Mouse (Mus musculus): Measurements from ENCODE around the gene Icam1. TPM values are rescaled to one million over a fixed set of nuclear protein-coding genes. Genes with fewer than 3 reads are reported as not detected.

The Icam1 gene
- polyA plus RNA-seq (2012; rRNA removed; ENCODE audit: low replicate concordance), result 23.9 and 35.6 TPM in 2 replicates

DNA sequence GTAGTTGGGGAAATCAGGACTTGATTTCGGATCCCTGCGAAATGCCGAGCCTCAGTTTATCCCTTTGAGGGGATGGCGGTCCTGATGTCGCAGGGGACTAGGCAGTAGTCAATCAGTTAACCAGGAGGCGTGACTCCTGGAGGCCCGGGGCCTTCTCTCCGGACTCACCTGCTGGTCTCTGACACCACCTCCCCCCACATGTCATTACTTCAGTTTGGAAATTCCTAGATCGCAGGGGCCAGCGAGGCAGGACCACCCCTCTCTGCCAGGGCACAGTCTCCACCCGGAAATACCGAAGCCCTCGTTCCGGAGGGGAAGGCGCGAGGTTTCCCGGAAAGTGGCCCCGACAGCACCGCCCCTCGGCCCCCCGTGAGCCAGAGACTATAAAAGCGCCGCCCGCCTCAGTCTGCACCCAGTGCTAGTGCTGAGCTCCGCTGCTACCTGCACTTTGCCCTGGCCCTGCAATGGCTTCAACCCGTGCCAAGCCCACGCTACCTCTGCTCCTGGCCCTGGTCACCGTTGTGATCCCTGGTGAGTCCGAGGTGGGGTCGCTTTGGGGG lies at the start of gene Icam1:
TSS of gene Icam1 (plus strand) at position 415 of the 560 bp plus-strand sequence.

DNA sequence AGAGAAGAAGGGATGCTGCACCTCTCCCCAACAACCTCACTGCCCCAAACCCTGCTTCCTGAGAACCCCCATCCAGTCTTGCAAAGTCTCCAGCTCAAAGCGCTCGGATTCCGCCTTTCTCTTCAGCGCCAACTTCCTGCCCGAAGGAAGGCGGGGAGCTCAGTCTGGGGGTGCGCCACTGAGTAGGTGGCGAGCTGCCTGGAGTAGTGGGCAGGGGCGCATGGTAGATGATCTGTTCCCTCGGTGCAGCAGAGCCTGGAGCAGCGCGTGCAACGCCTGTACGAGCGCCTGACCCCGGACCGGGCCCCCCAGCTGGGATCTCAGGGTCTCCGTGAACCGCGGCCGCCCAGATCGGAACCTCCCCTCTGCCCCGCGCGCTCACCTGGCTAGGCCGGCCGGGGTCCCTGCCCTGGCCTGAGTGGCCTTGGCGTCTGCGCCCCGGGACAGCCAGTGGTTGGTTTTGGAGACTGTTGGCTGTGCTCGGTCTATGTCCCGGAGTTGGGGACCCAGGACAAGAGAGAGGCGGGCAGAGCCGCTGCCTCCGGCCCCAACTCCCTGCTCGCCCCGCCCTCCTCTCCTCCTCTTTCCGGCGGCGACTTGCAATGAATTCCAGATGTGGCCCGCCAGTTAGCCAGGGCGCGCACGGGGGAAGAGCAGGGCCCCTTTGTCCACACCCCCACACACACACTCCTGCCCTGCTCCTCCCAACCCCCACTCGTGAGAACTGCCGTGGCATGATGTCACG lies 39.4 kb upstream of the Icam1 start, which contains the start of gene S1pr2:
TSS of gene S1pr2 (minus strand) at position 566 of the 745 bp plus-strand sequence.

DNA sequence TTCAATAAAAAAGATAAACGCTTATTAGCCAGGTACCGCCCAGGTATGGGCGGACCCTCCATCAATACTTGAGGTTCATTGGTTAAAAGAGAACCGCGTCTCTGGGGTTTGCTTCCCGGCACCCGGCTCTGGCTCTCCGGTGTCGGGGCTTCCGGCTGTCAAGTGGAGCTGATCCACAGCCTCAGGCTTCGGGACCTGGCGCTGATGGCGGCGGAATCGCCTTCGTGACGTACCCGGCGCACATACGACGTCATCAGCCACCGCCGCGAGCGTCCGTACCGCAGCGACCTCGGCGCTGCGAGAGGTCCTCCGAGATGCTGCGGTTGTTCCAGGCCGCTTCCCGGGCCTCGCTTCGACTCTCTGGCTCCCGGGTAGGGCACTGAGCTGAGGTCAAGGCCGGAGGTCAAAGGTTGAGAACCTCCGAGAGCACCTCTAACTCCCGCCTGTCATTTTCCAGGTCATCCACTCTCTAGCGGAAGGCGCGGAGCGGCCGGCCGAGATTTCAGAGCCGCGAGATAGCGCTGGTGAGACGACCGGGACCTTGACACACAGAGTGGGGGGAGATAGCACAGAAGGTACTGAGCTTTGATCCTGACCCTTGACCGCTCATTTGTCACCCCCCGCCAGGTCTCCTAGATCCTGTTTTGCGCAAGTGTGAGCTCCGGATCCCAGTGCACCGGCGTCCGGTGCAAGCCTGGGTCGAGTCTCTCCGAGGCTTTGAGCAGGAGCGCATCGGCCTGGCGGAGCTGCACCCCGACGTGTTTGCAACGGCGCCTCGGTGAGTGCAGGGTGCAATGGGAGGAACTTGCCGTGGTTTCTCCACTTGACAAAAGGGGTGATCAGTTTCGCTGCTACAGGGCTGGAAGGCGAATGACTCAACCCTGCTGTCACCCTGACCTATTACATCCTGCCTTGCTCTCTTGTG lies 12.9 kb upstream of the Icam1 start, which contains the start of gene Mrpl4:
TSS of gene Mrpl4 (plus strand) at position 112 of the 925 bp plus-strand sequence.

DNA sequence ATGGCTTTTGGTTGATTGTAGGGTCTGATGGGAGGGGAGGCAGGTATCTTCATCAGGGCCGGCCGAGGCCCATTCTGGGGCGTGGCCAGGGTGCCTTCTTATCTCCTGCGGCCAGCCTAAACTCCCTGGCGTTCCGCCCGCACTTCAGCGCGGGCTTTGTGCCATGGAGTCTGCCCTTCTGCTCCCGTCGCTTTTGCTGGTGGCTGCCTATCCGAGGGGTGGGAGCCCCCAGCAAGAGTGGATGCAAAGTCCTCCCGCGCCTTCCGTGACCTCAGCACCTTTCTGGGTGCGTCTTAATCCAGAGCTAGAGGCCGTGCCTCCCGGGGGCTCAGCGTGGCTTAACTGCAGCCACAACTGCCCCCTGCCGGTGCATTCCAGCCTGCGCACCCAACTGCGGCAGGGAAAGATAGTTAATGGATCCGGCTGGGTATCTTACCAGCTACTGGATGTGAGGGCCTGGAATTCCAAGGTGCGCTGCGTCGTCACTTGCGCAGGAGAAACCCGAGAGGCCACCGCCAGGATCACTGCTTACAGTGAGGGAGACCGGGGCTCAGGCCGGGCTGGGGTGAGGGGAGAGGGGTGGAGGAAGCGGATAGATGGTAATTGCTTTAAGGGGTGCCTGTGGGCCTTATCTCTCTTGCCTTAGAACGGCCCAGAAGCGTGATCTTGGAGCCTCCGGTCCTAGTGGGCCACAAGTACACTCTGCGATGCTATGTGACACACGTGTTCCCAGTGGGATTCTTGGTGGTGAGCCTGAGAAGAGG lies 13.7 kb downstream of the Icam1 start, which contains the start of gene Icam4:
TSS of gene Icam4 (plus strand) at position 83 of the 764 bp plus-strand sequence.

DNA sequence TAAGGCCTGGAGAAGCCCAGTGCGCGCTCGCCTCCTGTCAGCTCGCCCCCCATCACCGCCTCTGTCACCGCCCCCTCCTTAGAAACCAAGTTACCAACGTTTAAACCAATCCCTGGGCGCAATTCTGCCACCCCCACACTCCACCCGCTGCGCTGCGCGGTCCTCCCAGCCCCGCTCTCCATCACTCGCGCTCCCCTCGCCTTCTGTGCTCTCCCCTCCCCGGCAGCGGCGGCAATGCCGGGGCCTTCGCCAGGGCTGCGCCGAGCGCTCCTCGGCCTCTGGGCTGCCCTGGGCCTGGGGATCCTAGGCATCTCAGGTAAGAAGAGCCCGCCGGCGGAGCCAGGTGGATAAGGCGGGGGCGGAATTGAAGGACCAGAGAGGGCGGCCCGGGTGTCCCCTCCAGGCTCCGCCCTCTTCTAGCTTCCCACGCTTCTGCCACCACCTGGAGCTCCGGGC lies 16.1 kb downstream of the Icam1 start, which contains the start of gene Icam5:
TSS of gene Icam5 (plus strand) at position 178 of the 456 bp plus-strand sequence.

DNA sequence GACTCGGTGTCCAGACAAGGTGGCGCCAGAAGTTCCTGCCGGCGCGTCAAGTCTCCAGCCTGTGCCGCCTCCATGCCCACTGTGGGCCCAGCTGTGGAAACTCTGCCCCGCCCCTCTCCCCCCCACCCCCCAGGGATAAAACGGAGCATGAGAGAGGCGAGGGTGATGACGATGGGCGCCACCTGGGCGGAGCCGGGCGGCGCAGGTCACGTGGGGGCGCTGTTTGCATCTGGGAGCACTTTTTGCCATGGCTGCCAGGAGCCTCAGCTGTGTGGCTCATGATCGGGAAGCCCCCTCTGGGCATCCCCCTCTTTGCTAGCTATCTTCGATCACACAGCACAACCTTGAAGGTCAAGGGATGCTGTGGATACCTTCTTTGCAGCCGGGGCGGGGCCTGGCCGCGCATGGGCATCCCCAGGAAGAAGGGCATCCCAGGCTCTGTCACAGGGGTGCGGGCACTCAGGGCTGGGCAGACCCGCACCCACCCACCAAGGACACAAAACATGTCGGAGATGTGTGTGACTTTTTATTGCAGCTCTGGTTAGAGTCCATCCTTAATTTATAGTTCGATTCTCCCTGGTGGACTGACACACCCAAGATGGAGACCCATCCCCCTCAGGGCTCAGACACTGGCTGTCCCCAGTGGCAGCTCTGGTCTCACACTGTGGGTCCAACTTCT lies 51.4 kb downstream of the Icam1 start, which contains the start of gene Zglp1:
TSS of gene Zglp1 (minus strand) at position 88 of the 679 bp plus-strand sequence.

DNA sequence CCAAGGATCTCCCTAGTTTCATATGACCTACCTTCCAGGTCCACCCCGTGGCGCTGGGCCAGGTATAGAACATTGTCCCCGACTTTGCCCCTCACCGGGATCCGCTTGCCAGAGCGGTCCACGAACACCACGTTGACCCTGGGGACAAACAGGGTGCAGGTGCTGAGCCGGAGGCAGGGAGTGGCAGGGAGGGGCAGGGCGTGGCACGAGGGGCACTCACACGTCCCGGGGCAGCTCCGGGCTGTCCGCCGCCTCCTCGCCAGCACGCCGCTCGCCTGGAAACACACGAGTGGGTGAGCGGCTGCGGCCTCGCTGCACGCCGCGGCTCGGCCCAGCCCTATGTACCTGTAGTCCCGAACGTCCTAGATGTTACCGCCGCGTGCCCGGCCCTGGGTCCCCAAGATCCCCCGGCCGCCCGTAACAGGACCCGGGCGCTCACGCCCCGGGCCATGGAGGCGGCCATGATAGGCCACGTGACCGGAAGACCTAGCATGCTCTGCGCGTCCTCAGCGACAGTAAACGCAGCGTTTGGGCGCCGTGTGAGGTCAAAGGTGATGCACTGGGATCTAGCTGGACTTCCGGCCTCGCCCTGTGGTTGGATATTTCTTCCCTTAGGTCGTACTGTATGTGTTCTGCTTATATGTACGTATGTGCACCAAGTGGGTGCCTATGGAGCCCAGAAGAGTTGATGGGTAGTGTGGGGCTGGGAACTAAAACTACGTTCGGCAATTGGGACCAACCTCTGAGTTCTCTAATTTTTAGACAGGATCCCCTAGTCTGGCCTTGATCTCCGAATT lies 57.5 kb downstream of the Icam1 start, which contains the start of the genes Gm49373 and Fdx1l:
TSS of gene Gm49373 (minus strand) at position 53 of the 797 bp plus-strand sequence.
TSS of gene Fdx1l (minus strand) at position 571 of the 797 bp plus-strand sequence.

Other genes starting within 250 kb of the Icam1 start
- 60.3 and 277 TPM in 2 replicates for gene Col5a3, start 200.9 kb upstream of the Icam1 start, polyA plus RNA-seq (2012; rRNA removed; ENCODE audit: low replicate concordance)
- not detected in 2 replicates for gene Rdh8, start 197.5 kb upstream of the Icam1 start, polyA plus RNA-seq (2012; rRNA removed; ENCODE audit: low replicate concordance)
- gene A230050P20Rik, start 147.3 kb upstream of the Icam1 start, polyA plus RNA-seq (2012; rRNA removed; ENCODE audit: low replicate concordance), result 48.6 and 128 TPM in 2 replicates
- 4.5 and 5.8 TPM in 2 replicates for gene Angptl6, start 136.3 kb upstream of the Icam1 start, polyA plus RNA-seq (2012; rRNA removed; ENCODE audit: low replicate concordance)
- gene Ppan, start 127.8 kb upstream of the Icam1 start, polyA plus RNA-seq (2012; rRNA removed; ENCODE audit: low replicate concordance), result 28.2 and 102 TPM in 2 replicates
- gene Eif3g, start 117.4 kb upstream of the Icam1 start, polyA plus RNA-seq (2012; rRNA removed; ENCODE audit: low replicate concordance), result 84.9 and 143 TPM in 2 replicates
- gene Dnmt1, start 56.1 kb upstream of the Icam1 start, polyA plus RNA-seq (2012; rRNA removed; ENCODE audit: low replicate concordance), result 12.0 and 35.0 TPM in 2 replicates
- gene S1pr2, start 39.2 kb upstream of the Icam1 start, polyA plus RNA-seq (2012; rRNA removed; ENCODE audit: low replicate concordance), result 7.9 and 32.2 TPM in 2 replicates
- 120 and 141 TPM in 2 replicates for gene Mrpl4, start 13.2 kb upstream of the Icam1 start, polyA plus RNA-seq (2012; rRNA removed; ENCODE audit: low replicate concordance)
- gene Icam4, start 13.4 kb downstream of the Icam1 start, polyA plus RNA-seq (2012; rRNA removed; ENCODE audit: low replicate concordance), result 0.16 and 0.45 TPM in 2 replicates
- gene Icam5, start 16.1 kb downstream of the Icam1 start, polyA plus RNA-seq (2012; rRNA removed; ENCODE audit: low replicate concordance), result 0.13 and 1.3 TPM in 2 replicates
- 0.39 TPM in 1 of 2 replicates, not detected in the other for gene Zglp1, start 51.1 kb downstream of the Icam1 start, polyA plus RNA-seq (2012; rRNA removed; ENCODE audit: low replicate concordance)
- 0.19 and 0.48 TPM in 2 replicates for gene Gm49373, start 57.1 kb downstream of the Icam1 start, polyA plus RNA-seq (2012; rRNA removed; ENCODE audit: low replicate concordance)
- 67.7 and 90.0 TPM in 2 replicates for gene Fdx1l, start 57.6 kb downstream of the Icam1 start, polyA plus RNA-seq (2012; rRNA removed; ENCODE audit: low replicate concordance)
- gene Gm38431, start 76.0 kb downstream of the Icam1 start, polyA plus RNA-seq (2012; rRNA removed; ENCODE audit: low replicate concordance), result 1.6 and 3.5 TPM in 2 replicates
- 38.5 and 87.3 TPM in 2 replicates for gene Raver1, start 76.0 kb downstream of the Icam1 start, polyA plus RNA-seq (2012; rRNA removed; ENCODE audit: low replicate concordance)
- gene Tyk2, start 115.3 kb downstream of the Icam1 start, polyA plus RNA-seq (2012; rRNA removed; ENCODE audit: low replicate concordance), result 30.7 and 32.8 TPM in 2 replicates
- gene Cdc37, start 134.0 kb downstream of the Icam1 start, polyA plus RNA-seq (2012; rRNA removed; ENCODE audit: low replicate concordance), result 55.1 and 87.0 TPM in 2 replicates
- gene Pde4a, start 149.7 kb downstream of the Icam1 start, polyA plus RNA-seq (2012; rRNA removed; ENCODE audit: low replicate concordance), result 14.4 and 17.0 TPM in 2 replicates
- 63.2 and 85.9 TPM in 2 replicates for gene Keap1, start 223.4 kb downstream of the Icam1 start, polyA plus RNA-seq (2012; rRNA removed; ENCODE audit: low replicate concordance)
- 0.46 and 1.4 TPM in 2 replicates for gene S1pr5, start 232.5 kb downstream of the Icam1 start, polyA plus RNA-seq (2012; rRNA removed; ENCODE audit: low replicate concordance)
- gene Atg4d, start 249.3 kb downstream of the Icam1 start, polyA plus RNA-seq (2012; rRNA removed; ENCODE audit: low replicate concordance), result 27.9 and 34.3 TPM in 2 replicates